Mouse (Mus musculus): ENCODE data around the gene Col6a4. TPM values are rescaled to one million over a fixed set of nuclear protein-coding genes. Genes with fewer than 3 reads are reported as not detected.

Col6a4 gene
- polyA plus RNA-seq, 1 experiment from 2014 or later, result 0.55 TPM

DNA sequence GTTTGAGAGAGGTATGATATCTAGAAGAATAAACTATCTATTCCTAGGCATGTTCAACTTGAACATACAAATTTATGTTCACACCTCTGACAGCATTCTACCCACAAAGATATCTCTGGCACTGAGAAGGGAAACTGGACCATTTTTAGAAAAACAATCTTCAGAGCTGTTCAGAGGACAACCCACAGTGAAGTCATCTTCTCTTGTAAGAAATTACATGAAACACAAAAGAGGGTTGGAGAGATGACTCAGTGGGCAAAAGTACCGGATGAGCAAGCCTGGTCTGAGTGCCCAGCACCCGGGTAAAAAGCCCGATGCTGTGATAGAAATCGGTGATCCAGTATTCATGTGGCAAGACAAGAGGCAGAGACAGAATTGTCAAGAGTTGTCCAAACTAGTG, 43.1 kb downstream of the Col6a4 start:
- Histone ChIP-seq H3K4me3 (replicated peaks) (no peak overlapping the region), H3K36me3 (no peaks in the 10 kb centered on the region), H3K9ac (no peak overlapping the region), H3K27me3 (no peaks in the 10 kb centered on the region), H3K9me3 (replicated peaks) (no peaks in the 10 kb centered on the region), H3K4me1 (no peaks in the 10 kb centered on the region), H3K4me2 (no peak overlapping the region), H3K27ac (no peak overlapping the region)
- 95% methylated on average over 4 of the region's 4 CpGs for WGBS
- ATAC-seq (replicated peaks; ENCODE audit: low FRiP score), result no peak

DNA sequence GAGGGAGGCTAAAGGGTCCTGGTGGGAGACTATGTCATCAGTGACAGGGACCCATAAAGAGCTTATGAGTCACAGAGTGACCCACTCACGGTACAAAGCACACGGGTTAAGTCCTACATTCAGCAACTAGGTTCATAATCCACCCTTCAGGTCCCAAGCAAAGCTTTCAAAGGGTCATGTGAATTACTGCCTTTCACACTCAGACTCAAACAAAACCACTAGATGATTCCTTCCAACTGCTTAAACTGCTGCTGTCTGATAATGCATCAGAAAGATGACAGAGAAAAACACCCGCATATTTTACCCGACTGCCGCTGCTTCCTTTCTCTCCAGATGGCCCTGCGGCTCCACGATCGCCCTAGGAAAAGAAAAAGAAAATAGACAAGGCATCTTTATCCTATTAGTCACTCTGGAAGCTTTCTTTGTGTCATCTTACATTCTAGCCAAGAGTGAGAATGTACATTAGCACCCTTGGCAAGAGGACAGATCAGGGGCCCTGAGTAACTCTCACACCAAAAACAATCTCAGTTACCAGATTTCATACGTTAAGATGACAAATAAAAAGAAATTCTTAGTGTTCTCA, 52.6 kb downstream of the Col6a4 start:
- H3K27ac ChIP-seq, result no peak overlapping the region

GRCm38 (mm10) chr9:106039915-106040659, 56.5 kb downstream of the Col6a4 start:
- no peak overlapping the region for H3K4me2 ChIP-seq
- H3K4me3 ChIP-seq (replicated peaks), result no peak overlapping the region
- H3K36me3 ChIP-seq, result no peaks in the 10 kb centered on the region
- WGBS, result 79% methylated on average over 8 of the region's 8 CpGs
- H3K27me3 ChIP-seq, result no peaks in the 10 kb centered on the region
- H3K27ac ChIP-seq, result no peak overlapping the region
- H3K4me1 ChIP-seq, result no peaks in the 10 kb centered on the region
- no peaks in the 10 kb centered on the region for H3K9me3 ChIP-seq (replicated peaks)
- H3K9ac ChIP-seq, result no peak overlapping the region
- no peak for ATAC-seq (replicated peaks; ENCODE audit: low FRiP score)

More for the DNA sequence above, 52.6 kb downstream of the Col6a4 start:
- no peak overlapping the region for H3K9ac ChIP-seq
- no peaks in the 10 kb centered on the region for H3K4me1 ChIP-seq
- H3K4me2 ChIP-seq, result no peak overlapping the region
- H3K4me3 ChIP-seq (replicated peaks), result no peak overlapping the region
- no peak for ATAC-seq (replicated peaks; ENCODE audit: low FRiP score)
- H3K27me3 ChIP-seq, result no peaks in the 10 kb centered on the region
- 52% methylated on average over 9 of the region's 9 CpGs for WGBS
- no peaks in the 10 kb centered on the region for H3K9me3 ChIP-seq (replicated peaks)
- no peaks in the 10 kb centered on the region for H3K36me3 ChIP-seq

DNA sequence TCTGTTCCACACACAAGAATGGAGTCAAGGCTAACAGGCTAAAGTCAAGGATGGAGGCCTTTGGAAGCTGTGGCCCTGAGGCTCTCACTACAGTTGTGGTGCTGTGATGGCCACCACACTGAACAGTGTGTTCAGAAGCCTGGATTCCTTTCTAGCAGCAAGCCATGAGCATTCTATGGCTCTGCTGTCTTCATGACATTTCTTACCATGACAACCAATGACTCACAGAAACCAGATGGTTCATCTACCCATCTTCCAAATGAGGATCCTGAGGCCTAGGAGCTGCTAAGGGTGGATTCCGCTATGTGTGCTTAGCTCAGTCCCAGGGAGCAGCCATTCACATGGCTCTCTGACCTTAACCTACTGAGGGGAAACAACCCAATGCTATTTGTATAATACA, 57.3 kb downstream of the Col6a4 start:
- Histone ChIP-seq H3K36me3 (no peaks in the 10 kb centered on the region), H3K9me3 (replicated peaks) (no peaks in the 10 kb centered on the region), H3K27me3 (no peaks in the 10 kb centered on the region), H3K27ac (no peak overlapping the region), H3K4me1 (no peaks in the 10 kb centered on the region), H3K4me2 (no peak overlapping the region), H3K9ac (no peak overlapping the region), H3K4me3 (replicated peaks) (no peak overlapping the region)
- ATAC-seq (replicated peaks; ENCODE audit: low FRiP score), result no peak
- 67% methylated on average over 1 of the region's 1 CpGs for WGBS

- no peak overlapping the region for H3K4me3 ChIP-seq (replicated peaks)
- 2% methylated on average over 4 of the region's 4 CpGs for WGBS
Observed at GRCm38 (mm10) chr9:106038865-106039264, 57.7 kb downstream of the Col6a4 start.

GRCm38 (mm10) chr9:106015666-106016065, 80.9 kb downstream of the Col6a4 start:
- Histone ChIP-seq H3K9me3 (replicated peaks) (no peaks in the 10 kb centered on the region), H3K36me3 (no peaks in the 10 kb centered on the region), H3K27me3 (no peaks in the 10 kb centered on the region), H3K4me1 (no peaks in the 10 kb centered on the region), H3K4me2 (no peak overlapping the region), H3K9ac (no peak overlapping the region), H3K27ac (no peak overlapping the region), H3K4me3 (replicated peaks) (no peak overlapping the region)
- WGBS, result 86% methylated on average over 3 of the region's 3 CpGs
- no peak for ATAC-seq (replicated peaks; ENCODE audit: low FRiP score)

More at GRCm38 (mm10) chr9:106038865-106039264, 57.7 kb downstream of the Col6a4 start:
- Histone ChIP-seq H3K4me1 (no peaks in the 10 kb centered on the region), H3K27ac (no peak overlapping the region), H3K36me3 (no peaks in the 10 kb centered on the region), H3K9ac (no peak overlapping the region), H3K4me2 (no peak overlapping the region), H3K9me3 (replicated peaks) (no peaks in the 10 kb centered on the region), H3K27me3 (no peaks in the 10 kb centered on the region)
- no peak for ATAC-seq (replicated peaks; ENCODE audit: low FRiP score)

GRCm38 (mm10) chr9:106013139-106013538, 83.4 kb downstream of the Col6a4 start:
- no peaks in the 10 kb centered on the region for H3K4me1 ChIP-seq
- H3K27ac ChIP-seq, result no peak overlapping the region
- H3K4me2 ChIP-seq, result no peak overlapping the region
- no peaks in the 10 kb centered on the region for H3K27me3 ChIP-seq
- H3K9me3 ChIP-seq (replicated peaks), result no peaks in the 10 kb centered on the region
- WGBS, result 87% methylated on average over 11 of the region's 11 CpGs
- no peak for ATAC-seq (replicated peaks; ENCODE audit: low FRiP score)
- H3K4me3 ChIP-seq (replicated peaks), result no peak overlapping the region
- H3K9ac ChIP-seq, result no peak overlapping the region
- H3K36me3 ChIP-seq, result no peaks in the 10 kb centered on the region

DNA sequence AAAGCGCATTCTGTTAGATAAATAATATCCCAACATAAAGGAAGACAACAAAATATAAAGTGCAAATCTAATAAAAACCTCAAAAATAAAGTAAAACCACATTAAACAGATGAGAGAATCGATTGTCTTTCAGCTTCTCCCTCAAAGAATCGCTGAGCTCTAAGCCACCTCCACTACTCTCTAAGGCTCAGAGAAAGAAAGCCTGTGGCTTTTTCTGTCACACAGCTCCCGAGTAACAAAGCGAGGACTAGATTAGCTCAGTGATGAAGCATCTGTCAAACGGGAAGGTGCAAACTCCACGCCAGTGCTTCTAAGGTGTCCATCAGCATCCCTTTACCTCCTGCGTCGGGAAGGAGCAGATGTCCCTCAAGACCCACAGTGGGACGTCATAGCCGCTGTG, 98.6 kb downstream of the Col6a4 start:
- Histone ChIP-seq H3K4me3 (replicated peaks) (no peak overlapping the region), H3K4me1 (no peaks in the 10 kb centered on the region), H3K9ac (no peak overlapping the region), H3K27me3 (no peaks in the 10 kb centered on the region), H3K4me2 (no peak overlapping the region), H3K27ac (no peak overlapping the region), H3K36me3 (no peaks in the 10 kb centered on the region), H3K9me3 (replicated peaks) (0 out of 2 replicates have a peak, but pooled peaks cover 3% of the 10 kb centered on the region)
- no peak for ATAC-seq (replicated peaks; ENCODE audit: low FRiP score)
- WGBS, result 55% methylated on average over 11 of the region's 11 CpGs

- 77% methylated on average over 6 of the region's 6 CpGs for WGBS
- no peak for ATAC-seq (replicated peaks; ENCODE audit: low FRiP score)
- H3K27me3 ChIP-seq, result no peaks in the 10 kb centered on the region
Observed at GRCm38 (mm10) chr9:105992425-105992824, 104.2 kb downstream of the Col6a4 start.

DNA sequence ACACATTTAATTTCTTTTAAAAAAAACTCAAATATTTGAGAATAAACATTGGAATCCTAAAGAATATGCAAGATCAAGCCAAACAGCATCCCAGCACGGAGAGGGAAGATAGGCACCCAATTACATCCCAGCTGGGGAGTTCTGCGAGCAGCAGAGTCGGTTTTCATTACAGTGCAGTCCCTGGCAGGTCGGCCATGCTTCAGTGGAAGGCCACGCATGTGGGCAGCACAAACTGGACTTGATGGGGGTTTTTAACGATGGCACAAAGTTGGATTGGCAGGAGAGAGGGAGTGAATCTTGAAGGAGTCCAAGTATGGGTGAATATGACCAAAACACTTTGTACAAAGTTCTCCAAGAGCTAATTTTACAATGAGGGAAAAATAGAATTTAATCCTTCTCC, 106.5 kb downstream of the Col6a4 start:
- Histone ChIP-seq H3K9ac (no peak overlapping the region), H3K36me3 (no peaks in the 10 kb centered on the region), H3K4me3 (replicated peaks) (no peak overlapping the region), H3K27ac (no peak overlapping the region), H3K4me1 (no peaks in the 10 kb centered on the region), H3K9me3 (replicated peaks) (no peaks in the 10 kb centered on the region), H3K27me3 (no peaks in the 10 kb centered on the region), H3K4me2 (no peak overlapping the region)
- peak; percentile 83 for ATAC-seq (replicated peaks; ENCODE audit: low FRiP score)
- 29% methylated on average over 6 of the region's 6 CpGs for WGBS

More at GRCm38 (mm10) chr9:105992425-105992824, 104.2 kb downstream of the Col6a4 start:
- Histone ChIP-seq H3K4me2 (no peak overlapping the region), H3K9me3 (replicated peaks) (0 out of 2 replicates have a peak, but pooled peaks cover 3% of the 10 kb centered on the region), H3K36me3 (no peaks in the 10 kb centered on the region), H3K4me3 (replicated peaks) (no peak overlapping the region), H3K4me1 (no peaks in the 10 kb centered on the region), H3K27ac (no peak overlapping the region), H3K9ac (no peak overlapping the region)

DNA sequence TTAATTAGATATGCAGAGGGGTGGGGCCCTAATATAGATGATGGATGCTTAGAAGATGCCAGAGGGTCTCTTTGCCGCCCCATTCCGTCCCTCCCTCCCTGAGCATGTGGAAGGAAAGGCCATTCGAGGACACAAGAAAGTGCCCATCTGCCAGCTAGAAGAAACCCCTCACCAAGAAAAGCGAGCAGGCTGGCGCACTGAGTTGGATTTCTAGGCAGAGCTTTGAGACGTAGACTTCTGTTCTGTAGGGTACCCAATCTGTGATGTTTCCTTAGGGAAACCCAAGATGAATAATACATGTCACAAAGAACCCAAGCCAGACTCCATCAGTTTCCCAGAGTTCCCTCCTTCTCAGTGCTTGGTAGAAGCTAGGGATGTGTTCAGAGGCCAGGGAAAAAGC, 107.1 kb downstream of the Col6a4 start:
- no peaks in the 10 kb centered on the region for H3K36me3 ChIP-seq
- WGBS, result 87% methylated on average over 6 of the region's 6 CpGs
- ATAC-seq (replicated peaks; ENCODE audit: low FRiP score), result no peak
- no peak overlapping the region for H3K4me2 ChIP-seq
- no peaks in the 10 kb centered on the region for H3K9me3 ChIP-seq (replicated peaks)
- H3K4me3 ChIP-seq (replicated peaks), result no peak overlapping the region
- H3K27ac ChIP-seq, result no peak overlapping the region
- H3K9ac ChIP-seq, result no peak overlapping the region
- no peaks in the 10 kb centered on the region for H3K27me3 ChIP-seq
- H3K4me1 ChIP-seq, result no peaks in the 10 kb centered on the region

DNA sequence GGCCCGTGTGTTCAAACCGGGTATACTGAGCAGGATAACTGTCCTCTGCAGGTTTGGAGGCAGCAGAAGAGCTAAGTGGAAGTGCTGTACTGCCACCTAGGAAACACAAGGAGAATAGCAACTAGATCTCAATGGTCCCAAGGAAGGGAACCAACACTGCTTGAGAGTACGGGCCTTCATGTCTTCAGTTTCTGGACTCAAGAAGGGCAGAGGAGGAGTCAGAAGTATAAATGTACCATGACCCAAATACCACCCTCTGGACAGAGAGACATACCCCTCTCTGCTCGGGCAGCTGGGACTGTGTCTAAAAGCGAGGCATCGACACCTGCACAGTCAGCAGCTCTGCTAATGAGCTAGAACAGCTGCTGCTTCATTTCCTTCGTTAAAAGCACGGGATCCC, 108.5 kb downstream of the Col6a4 start:
- no peak overlapping the region for H3K27ac ChIP-seq
- H3K4me1 ChIP-seq, result no peaks in the 10 kb centered on the region
- H3K4me3 ChIP-seq (replicated peaks), result no peak overlapping the region
- no peak overlapping the region for H3K4me2 ChIP-seq
- H3K9ac ChIP-seq, result no peak overlapping the region
- 0 out of 2 replicates have a peak, but pooled peaks cover 2% of the 10 kb centered on the region for H3K27me3 ChIP-seq
- H3K9me3 ChIP-seq (replicated peaks), result no peaks in the 10 kb centered on the region
- 61% methylated on average over 8 of the region's 8 CpGs for WGBS
- H3K36me3 ChIP-seq, result no peaks in the 10 kb centered on the region
- ATAC-seq (replicated peaks; ENCODE audit: low FRiP score), result no peak
